Mouse (Mus musculus) thymus, adult 2 months (tissue): Measurements from ENCODE around the gene Pank4. TPM values are rescaled to one million over a fixed set of nuclear protein-coding genes. Genes with fewer than 3 reads are reported as not detected.

ENCODE experiments used
- DNase-seq: peaks from one replicate; pipeline ENCODE4 v3.0.0; 2021
- H3K27ac ChIP-seq: fragments of 200-500 bp; 2 replicates; pipeline ENCODE4 v1.5.1; 2012; ENCODE audit warnings: low read length, control low read depth; ENCODE audit not compliant: control insufficient read depth, insufficient read depth
- H3K27me3 ChIP-seq: fragments of 200-500 bp; 2 replicates; pipeline ENCODE4 v1.6.1; 2012; ENCODE audit warnings: mild to moderate bottlenecking, low read length, moderate library complexity, mixed read lengths; ENCODE audit not compliant: control insufficient read depth, insufficient read depth
- H3K36me3 ChIP-seq: fragments of 200-500 bp; 2 replicates; pipeline ENCODE4 v1.6.1; 2012; ENCODE audit warnings: mild to moderate bottlenecking, low read length, moderate library complexity; ENCODE audit not compliant: control insufficient read depth, insufficient read depth
- H3K4me1 ChIP-seq: fragments of 200-500 bp; replicated peaks from 2 replicates; pipeline ENCODE4 v1.6.1; 2012; ENCODE audit warnings: low read length; ENCODE audit not compliant: control insufficient read depth, insufficient read depth
- H3K4me3 ChIP-seq: fragments of 200-500 bp; 2 replicates; pipeline ENCODE4 v1.5.1; 2012; ENCODE audit warnings: mild to moderate bottlenecking, low read length, control low read depth, moderate library complexity; ENCODE audit not compliant: control insufficient read depth, insufficient read depth
- CTCF ChIP-seq: fragments of 200-500 bp; IDR thresholded peaks from 2 replicates; pipeline ENCODE4 v1.5.1; 2012; ENCODE audit warnings: mild to moderate bottlenecking, control low read depth, low read length, moderate library complexity, borderline replicate concordance; ENCODE audit not compliant: control insufficient read depth, poor library complexity, insufficient read depth; ENCODE audit errors: extremely low read depth
- POLR2A ChIP-seq: fragments of 200-500 bp; IDR thresholded peaks from 2 replicates; pipeline ENCODE4 v1.6.1; 2012; ENCODE audit warnings: mild to moderate bottlenecking, low read length, control low read depth, moderate library complexity; ENCODE audit not compliant: control insufficient read depth, poor library complexity, insufficient read depth; ENCODE audit errors: extremely low read depth
- WGBS: fragments of 180-500 bp; shearing (Covaris S2); methylation state at CpG from one replicate; pipeline ENCODE4 v1.1.7; 2018; 5-methylcytosine and 5-hydroxymethylcytosine counted together
- polyA plus RNA-seq: library from polyadenylated mRNA; depleted of rRNA; stranded (reverse); fragments of >200 nt; gene quantifications from 2 replicates; pipeline ENCODE4 v1.2.3, GENCODE M21; 2012; rRNA removed

Pank4 gene
- polyA plus RNA-seq = 121 and 155 TPM in 2 replicates

GRCm38 (mm10) chr4:154963901-154964580 is at the start of gene Pank4:
Gene Pank4, plus strand, starts transcription at chr4:154964123.
- no peaks in the 10 kb centered on the region; the same call in 1 of the 2 replicates for H3K27me3 ChIP-seq
- DNase-seq = peak; percentile 86
- no peaks in the 10 kb centered on the region; the same call in 1 of the 2 replicates for H3K36me3 ChIP-seq
- WGBS = under 1% methylated on average over 64 of the region's 66 CpGs
- TF ChIP-seq CTCF (no peak), POLR2A (peak; percentile 80; the same call in 1 of the 2 replicates)
- peak within 1 kb of the TSS; percentile 69 for H3K4me3 ChIP-seq
- peak within 1 kb of the TSS; percentile 46 for H3K27ac ChIP-seq
- H3K4me1 ChIP-seq = peaks cover 52% of the 10 kb centered on the region

- Histone ChIP-seq H3K36me3 (peaks cover 13% of the 10 kb centered on the region), H3K27me3 (no peaks in the 10 kb centered on the region), H3K4me3 (no peak overlapping the region), H3K4me1 (peaks cover 4% of the 10 kb centered on the region; the same call in 1 of the 2 replicates), H3K27ac (no peak overlapping the region)
- DNase-seq = no peak
- TF ChIP-seq POLR2A = no peak
- no peak for TF ChIP-seq CTCF
- over 99% methylated on average over 4 of the region's 4 CpGs for WGBS
Observed at GRCm38 (mm10) chr4:154914252-154914651, 49.7 kb upstream of the Pank4 start.

- Histone ChIP-seq H3K36me3 (peaks cover 13% of the 10 kb centered on the region), H3K27me3 (no peaks in the 10 kb centered on the region), H3K4me1 (peaks cover 4% of the 10 kb centered on the region; the same call in 1 of the 2 replicates), H3K4me3 (no peak overlapping the region), H3K27ac (no peak overlapping the region)
- TF ChIP-seq CTCF (no peak), POLR2A (no peak)
- whole genome bisulfite sequencing = 94% methylated on average over 3 of the region's 3 CpGs
- no peak for DNase-seq
Observed at GRCm38 (mm10) chr4:154914707-154915106, 49.2 kb upstream of the Pank4 start.

- Histone ChIP-seq H3K4me3 (no peak overlapping the region), H3K27ac (no peak overlapping the region), H3K4me1 (peaks cover 4% of the 10 kb centered on the region; the same call in 1 of the 2 replicates), H3K36me3 (peaks cover 13% of the 10 kb centered on the region), H3K27me3 (no peaks in the 10 kb centered on the region)
- 29% methylated on average over 10 of the region's 10 CpGs for WGBS
- no peak for TF ChIP-seq POLR2A
- no peak for TF ChIP-seq CTCF
- DNase-seq = no peak
Observed at GRCm38 (mm10) chr4:154915286-154915685, 48.6 kb upstream of the Pank4 start.

GRCm38 (mm10) chr4:154916662-154917061 is 47.3 kb upstream of the Pank4 start:
- Histone ChIP-seq H3K27ac (no peak overlapping the region), H3K27me3 (no peaks in the 10 kb centered on the region), H3K4me3 (no peak overlapping the region), H3K4me1 (peaks cover 4% of the 10 kb centered on the region; the same call in 1 of the 2 replicates), H3K36me3 (peaks cover 16% of the 10 kb centered on the region)
- TF ChIP-seq CTCF (no peak), POLR2A (no peak)
- WGBS = 81% methylated on average over 4 of the region's 4 CpGs
- no peak for DNase-seq

GRCm38 (mm10) chr4:154922291-154922690 is 41.6 kb upstream of the Pank4 start:
- Histone ChIP-seq H3K4me1 (peaks cover 10% of the 10 kb centered on the region), H3K27me3 (no peaks in the 10 kb centered on the region), H3K27ac (no peak overlapping the region), H3K4me3 (no peak overlapping the region), H3K36me3 (peaks cover 31% of the 10 kb centered on the region)
- WGBS = 94% methylated on average over 4 of the region's 4 CpGs
- DNase-seq = no peak
- TF ChIP-seq CTCF (no peak), POLR2A (no peak)
